15 mouse cellular contexts compared by ENCODE assay signal in genomic region chr19:38553551-38553950, GRCm38 (mm10).
"Had no signal": no experiment of that assay in that cellular context is flagged by ENCODE, and none has a peak within 500 bp of the region (broad histone marks: within the 10 kb centered on the region; RNA-seq: fewer than 3 reads in every experiment).

No protein-coding gene starts in this region.

- H3K27ac ChIP-seq: neural tube, embryonic 13.5 days; neural tube, embryonic 15.5 days; stomach, embryonic 15.5 days; stomach, postnatal 0 days had no signal

- H3K4me2 ChIP-seq: neural tube, embryonic 13.5 days; neural tube, embryonic 15.5 days; stomach, embryonic 15.5 days had no signal

- H3K9me3 ChIP-seq: neural tube, embryonic 13.5 days; neural tube, embryonic 15.5 days; stomach, embryonic 15.5 days had no signal

- H3K9ac ChIP-seq: neural tube, embryonic 13.5 days; neural tube, embryonic 15.5 days; stomach, embryonic 15.5 days had no signal

- DNase-seq: retina, postnatal 1 day; right cerebral cortex, adult 18-20 months; right cerebral cortex, postnatal 14 days; right cerebral cortex, postnatal 25 days; right cerebral cortex, postnatal 4 days; spleen, adult 18-20 months; thymus, adult 18-20 months; thymus, adult 2 months; thymus, postnatal 14 days; thymus, postnatal 25 days; thymus, postnatal 36 days had no signal

- H3K4me3 ChIP-seq: neural tube, embryonic 13.5 days; neural tube, embryonic 15.5 days; stomach, embryonic 15.5 days had no signal

- H3K4me1 ChIP-seq: neural tube, embryonic 13.5 days; stomach, embryonic 15.5 days had no signal

- H3K27me3 ChIP-seq: neural tube, embryonic 13.5 days; neural tube, embryonic 15.5 days; stomach, embryonic 15.5 days had no signal

- H3K36me3 ChIP-seq: neural tube, embryonic 13.5 days; neural tube, embryonic 15.5 days; stomach, embryonic 15.5 days had no signal
